Mouse (Mus musculus): Measurements from ENCODE around the gene Cdk2ap2.
"Not testable (repeated sequence)": the region's sequence is repeated elsewhere in the genome, so short reads cannot be mapped to it uniquely, and the experiment has no call there.

The Cdk2ap2 gene

GRCm38 (mm10) chr19:4066877-4067276, 30.1 kb upstream of the Cdk2ap2 start:
- no peak for DNase-seq (ENCODE audit: low read depth, low spot score)

- DNase-seq (ENCODE audit: low read depth, low spot score), result not testable (repeated sequence)
Observed at GRCm38 (mm10) chr19:4068242-4068641, 28.7 kb upstream of the Cdk2ap2 start.

- DNase-seq (ENCODE audit: low read depth, low spot score), result no peak
Observed at GRCm38 (mm10) chr19:4068717-4069410, 28.1 kb upstream of the Cdk2ap2 start.

- no peak for DNase-seq (ENCODE audit: low read depth, low spot score)
Observed at GRCm38 (mm10) chr19:4070311-4070710, 26.7 kb upstream of the Cdk2ap2 start.

- no peak for DNase-seq (ENCODE audit: low read depth, low spot score)
Observed at GRCm38 (mm10) chr19:4070756-4071155, 26.2 kb upstream of the Cdk2ap2 start.

- DNase-seq (ENCODE audit: low read depth, low spot score), result no peak
Observed at GRCm38 (mm10) chr19:4071406-4071805, 25.6 kb upstream of the Cdk2ap2 start.

- no peak for DNase-seq (ENCODE audit: low read depth, low spot score)
Observed at GRCm38 (mm10) chr19:4072706-4073424, 24.1 kb upstream of the Cdk2ap2 start.

GRCm38 (mm10) chr19:4075531-4075930, 21.5 kb upstream of the Cdk2ap2 start:
- DNase-seq (ENCODE audit: low read depth, low spot score), result no peak

- DNase-seq (ENCODE audit: low read depth, low spot score), result no peak
Observed at GRCm38 (mm10) chr19:4079594-4079993, 17.4 kb upstream of the Cdk2ap2 start.

GRCm38 (mm10) chr19:4080511-4081009, 16.4 kb upstream of the Cdk2ap2 start:
- DNase-seq (ENCODE audit: low read depth, low spot score), result no peak

GRCm38 (mm10) chr19:4081394-4081793, 15.6 kb upstream of the Cdk2ap2 start, which contains the start of gene Cabp2:
TSS of gene Cabp2 (plus strand) at chr19:4081578.
- DNase-seq (ENCODE audit: low read depth, low spot score), result no peak

- no peak for DNase-seq (ENCODE audit: low read depth, low spot score)
Observed at GRCm38 (mm10) chr19:4082219-4082965, 14.6 kb upstream of the Cdk2ap2 start.

- DNase-seq (ENCODE audit: low read depth, low spot score), result no peak
Observed at GRCm38 (mm10) chr19:4083316-4083715, 13.7 kb upstream of the Cdk2ap2 start.

- no peak for DNase-seq (ENCODE audit: low read depth, low spot score)
Observed at GRCm38 (mm10) chr19:4083826-4084225, 13.2 kb upstream of the Cdk2ap2 start.

- DNase-seq (ENCODE audit: low read depth, low spot score), result no peak
Observed at GRCm38 (mm10) chr19:4084984-4085383, 12.0 kb upstream of the Cdk2ap2 start.

GRCm38 (mm10) chr19:4086156-4086555, 10.8 kb upstream of the Cdk2ap2 start:
- no peak for DNase-seq (ENCODE audit: low read depth, low spot score)

- DNase-seq (ENCODE audit: low read depth, low spot score), result no peak
Observed at GRCm38 (mm10) chr19:4087090-4087489, 9.9 kb upstream of the Cdk2ap2 start.

GRCm38 (mm10) chr19:4088146-4088545, 8.8 kb upstream of the Cdk2ap2 start:
- DNase-seq (ENCODE audit: low read depth, low spot score), result no peak

- no peak for DNase-seq (ENCODE audit: low read depth, low spot score)
Observed at GRCm38 (mm10) chr19:4089128-4089527, 7.9 kb upstream of the Cdk2ap2 start.

- no peak for DNase-seq (ENCODE audit: low read depth, low spot score)
Observed at GRCm38 (mm10) chr19:4090446-4090845, 6.5 kb upstream of the Cdk2ap2 start.

GRCm38 (mm10) chr19:4091383-4091782, 5.6 kb upstream of the Cdk2ap2 start:
- no peak for DNase-seq (ENCODE audit: low read depth, low spot score)

- no peak for DNase-seq (ENCODE audit: low read depth, low spot score)
Observed at GRCm38 (mm10) chr19:4092750-4093149, 4.2 kb upstream of the Cdk2ap2 start.

All from telencephalon, adult 2 months (tissue).